Mouse (Mus musculus) right cerebral cortex, postnatal 4 days (tissue): ENCODE data around the gene Rplp0.

ENCODE experiments used
- DNase-seq: peaks from one replicate; pipeline ENCODE4 v3.0.0-alpha.2; 2022

Rplp0 gene

GRCm38 (mm10) chr5:115528128-115528527, 31.1 kb upstream of the Rplp0 start:
- no peak for DNase-seq

DNA sequence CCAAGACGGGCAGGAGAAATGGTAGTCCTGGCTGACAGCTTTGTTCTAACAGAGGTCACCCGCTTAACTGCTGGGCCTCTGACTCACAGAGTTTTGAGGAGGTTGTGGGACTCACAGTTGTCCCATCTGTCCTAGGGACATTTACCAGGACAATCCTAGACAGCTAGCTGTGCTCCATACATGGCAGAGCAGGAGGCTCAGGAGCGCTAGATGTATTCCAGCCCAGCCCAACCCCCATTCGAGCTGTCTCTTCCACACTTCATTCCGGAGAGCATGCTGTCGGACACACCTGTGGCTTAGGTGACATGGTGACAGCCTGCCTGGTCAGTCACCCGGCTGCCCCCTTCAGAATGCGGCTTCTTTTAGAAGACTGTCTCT, 29.9 kb upstream of the Rplp0 start:
- no peak for DNase-seq

DNA sequence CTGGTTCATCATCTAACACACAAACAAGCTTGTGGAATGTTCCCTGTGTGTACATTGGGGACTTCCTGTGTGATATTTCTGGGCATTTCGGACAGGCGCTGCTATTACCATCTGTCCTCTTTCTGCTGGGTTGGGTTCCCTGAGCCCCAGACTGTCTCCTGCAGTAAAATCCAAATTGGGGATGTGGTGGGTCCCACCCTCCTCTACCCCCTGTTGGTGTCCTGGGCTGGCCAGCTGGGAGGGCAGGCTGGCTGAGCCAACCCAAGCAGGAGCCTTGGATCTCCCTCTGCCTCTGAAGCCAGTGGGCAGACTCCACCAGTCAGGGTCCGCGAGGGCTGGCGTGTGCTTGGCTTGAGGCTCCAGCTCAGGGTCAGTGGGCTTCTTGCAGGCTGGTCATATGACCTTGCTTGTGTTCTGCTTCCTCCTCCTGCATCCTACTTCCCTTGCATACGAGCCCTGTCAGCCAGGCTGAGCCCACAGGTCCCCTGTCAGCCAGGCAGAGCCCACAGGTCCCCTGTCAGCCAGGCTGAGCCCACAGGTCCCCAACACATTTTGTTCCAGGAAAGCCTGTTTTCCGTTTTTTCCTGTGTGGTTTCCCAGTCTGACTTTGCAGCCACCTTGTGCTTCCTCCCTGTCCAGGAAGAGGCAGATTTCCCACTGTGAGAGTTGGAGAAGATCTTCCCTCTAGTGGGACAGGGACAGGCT, 29.4 kb upstream of the Rplp0 start:
- DNase-seq: no peak

- no peak for DNase-seq
Observed at GRCm38 (mm10) chr5:115530447-115530809, 28.8 kb upstream of the Rplp0 start.

GRCm38 (mm10) chr5:115531671-115532270, 27.5 kb upstream of the Rplp0 start:
- peak; percentile 48 for DNase-seq

DNA sequence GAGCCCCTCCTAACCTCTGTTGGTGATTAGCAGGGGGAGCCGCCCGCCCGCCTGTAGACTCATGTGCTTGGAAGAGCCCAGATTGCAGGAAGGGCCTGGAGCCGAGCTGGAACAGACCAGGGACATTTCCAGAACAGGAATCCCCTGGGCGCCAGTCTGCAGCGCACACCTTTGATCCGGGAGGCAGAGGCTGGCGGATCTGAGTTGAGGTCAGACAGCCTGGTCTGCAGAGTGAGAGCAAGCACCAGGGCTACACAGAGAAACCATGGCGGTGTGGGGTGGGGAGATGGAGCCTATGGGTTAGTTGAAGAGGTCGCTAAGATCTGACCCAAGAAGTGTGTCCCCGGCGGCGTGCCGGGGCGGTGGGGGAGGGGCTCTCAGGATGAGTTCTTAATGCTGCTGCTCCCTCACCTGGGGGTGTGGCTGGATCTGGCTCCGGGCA, 25.0 kb upstream of the Rplp0 start:
- no peak for DNase-seq

GRCm38 (mm10) chr5:115534856-115535255, 24.4 kb upstream of the Rplp0 start:
- DNase-seq: no peak

DNA sequence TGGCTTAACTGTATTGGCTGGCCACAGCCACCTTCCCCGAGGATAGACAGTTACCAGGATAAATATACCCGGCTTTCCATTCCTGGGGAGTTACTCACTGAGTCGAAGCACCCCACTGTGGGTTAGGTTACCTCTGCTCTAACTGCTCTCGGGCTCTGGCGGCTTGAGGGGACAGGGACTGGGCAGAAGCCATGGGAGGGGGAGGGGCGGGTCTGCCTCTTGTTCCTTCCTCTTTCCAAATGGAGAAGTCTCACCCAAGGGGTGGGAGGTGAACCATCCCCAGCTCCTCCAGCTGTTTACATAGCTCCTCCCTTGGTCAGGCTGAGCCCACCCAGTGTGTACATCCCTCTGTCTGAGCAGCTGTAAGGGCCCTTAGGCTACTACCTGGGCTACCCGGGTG, 23.6 kb upstream of the Rplp0 start:
- DNase-seq: peak; percentile 31

DNA sequence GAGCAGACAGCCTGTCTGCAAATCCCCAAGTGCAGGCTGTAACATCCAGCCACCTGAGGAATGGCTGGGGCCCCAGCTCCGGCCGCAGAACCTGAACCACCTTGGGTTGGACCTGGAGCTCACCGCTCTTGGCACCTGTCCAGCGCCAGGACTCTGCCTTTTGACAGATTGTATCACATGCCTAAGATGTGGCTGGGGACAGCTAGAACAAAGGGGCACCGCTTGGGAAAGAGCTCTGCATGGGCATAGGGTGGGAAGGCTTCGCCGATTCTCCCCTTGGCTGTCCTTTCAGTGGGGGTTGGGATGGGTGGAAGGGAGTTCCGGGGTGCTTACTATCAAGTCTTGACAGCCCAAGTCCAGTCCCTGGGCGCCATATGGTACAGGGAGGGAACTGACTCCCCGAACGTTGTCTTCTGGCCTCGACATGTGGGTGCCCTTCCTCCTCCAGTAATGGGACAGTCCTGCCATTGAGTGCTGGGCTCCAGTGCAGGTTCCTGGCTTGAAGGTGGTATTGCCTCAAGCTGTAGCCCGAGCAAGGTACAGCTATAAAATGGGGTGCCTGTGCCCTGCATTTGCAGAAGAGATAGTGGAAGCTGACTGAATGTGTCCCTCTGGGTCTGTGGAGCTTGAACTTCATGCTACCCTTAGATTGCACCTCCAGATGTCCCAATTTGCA, 21.1 kb upstream of the Rplp0 start:
- no peak for DNase-seq

GRCm38 (mm10) chr5:115538693-115539043, 20.6 kb upstream of the Rplp0 start:
- DNase-seq: peak; percentile 94

DNA sequence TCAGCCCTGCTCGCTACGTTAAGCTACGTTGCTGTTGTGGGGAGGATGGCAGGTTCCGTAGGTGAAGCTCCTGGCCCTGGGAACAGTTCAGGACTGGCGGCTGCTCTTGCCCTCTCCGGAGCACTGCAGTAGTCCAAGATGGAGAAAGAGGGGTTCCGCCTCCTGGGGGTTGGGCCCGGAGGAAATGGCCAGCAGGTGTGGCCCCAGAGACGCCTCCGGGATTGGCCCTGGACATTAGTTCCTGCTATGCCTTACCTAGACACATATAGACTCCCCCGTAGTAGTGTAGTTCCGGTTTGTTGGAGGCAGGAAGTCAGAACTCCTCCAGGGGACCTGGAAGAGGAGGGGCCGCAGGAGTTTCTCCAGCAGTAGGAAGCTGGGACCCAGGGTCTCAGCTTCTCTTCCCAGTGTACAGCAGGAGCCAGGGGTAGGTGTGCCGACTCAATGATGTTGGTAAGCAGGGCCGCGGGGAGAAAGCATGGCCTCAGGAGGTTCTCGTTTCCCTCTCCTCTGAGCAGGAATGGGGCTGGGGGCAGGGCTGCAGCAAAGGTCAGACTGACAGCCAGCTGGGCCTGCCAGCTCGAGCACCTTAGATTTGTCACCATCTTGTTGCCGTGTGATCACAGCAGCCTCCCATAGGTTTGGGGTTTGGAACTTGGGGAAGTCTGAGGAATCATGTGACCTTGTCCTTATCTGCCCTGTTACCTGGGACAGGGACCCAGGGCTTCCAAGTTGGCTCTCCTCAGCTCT, 16.5 kb upstream of the Rplp0 start:
- DNase-seq: no peak

DNA sequence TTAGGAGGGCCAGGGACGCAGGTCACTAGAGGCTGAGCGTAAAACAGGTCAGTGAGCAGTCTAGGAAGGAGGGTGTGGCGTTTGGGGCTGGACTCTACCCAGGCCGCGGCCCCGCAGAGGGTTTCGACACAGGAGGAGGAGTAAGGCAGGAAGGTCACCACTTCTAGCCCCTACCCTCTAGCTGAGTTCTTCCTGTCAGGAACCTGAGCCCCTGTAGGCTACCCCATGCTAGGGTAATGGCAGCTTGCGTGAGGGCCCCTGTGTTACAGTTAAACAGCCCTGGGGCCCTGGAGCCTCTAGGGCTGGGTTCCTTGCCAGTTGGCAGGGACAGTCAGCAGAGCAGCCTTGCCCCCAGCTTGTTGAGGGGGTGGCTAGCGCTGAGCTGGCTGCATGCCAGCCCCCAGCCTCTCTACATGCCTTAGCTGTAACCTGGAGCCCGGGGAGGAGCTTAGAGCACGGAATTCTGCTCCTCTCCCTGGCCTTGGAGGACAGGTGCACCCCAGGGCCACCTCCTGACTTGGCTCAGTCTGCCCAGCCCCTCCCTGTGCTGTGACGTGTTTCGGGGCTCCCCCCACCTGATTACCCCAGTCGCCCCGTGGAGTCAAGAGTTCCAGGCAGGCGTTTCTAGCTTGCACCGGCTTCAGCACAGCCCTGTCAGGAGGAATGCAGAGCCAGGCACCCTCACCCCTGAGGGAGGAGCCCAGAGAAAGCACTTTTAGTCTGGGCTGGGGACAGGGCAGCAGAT, 15.6 kb upstream of the Rplp0 start:
- peak; percentile 55 for DNase-seq

DNA sequence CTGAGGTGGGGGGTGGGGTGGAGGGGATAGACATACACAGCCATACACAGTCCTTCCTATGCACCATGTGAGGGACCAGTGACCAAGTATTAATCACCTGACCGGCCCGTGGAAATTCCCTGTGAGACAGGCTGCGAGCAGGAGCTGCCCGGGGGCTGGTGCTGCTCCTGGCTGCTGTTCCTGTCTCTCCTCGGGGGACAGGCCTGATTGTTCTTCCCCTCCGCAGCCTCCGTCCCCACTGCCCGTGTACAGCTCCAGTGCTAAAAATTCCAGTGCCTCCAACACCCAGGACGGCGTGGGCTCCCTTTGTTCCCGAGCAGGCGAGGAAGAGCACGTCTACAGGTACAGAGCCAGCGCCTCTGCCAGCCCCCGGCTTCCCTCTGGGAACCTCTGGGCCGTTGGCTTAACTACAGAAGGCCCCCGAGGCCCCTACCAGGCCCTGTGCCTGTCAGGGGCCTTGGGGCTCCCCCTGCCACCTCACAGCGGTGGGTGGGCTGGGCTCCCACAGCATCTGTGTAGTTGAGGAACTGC, 14.5 kb upstream of the Rplp0 start:
- no peak for DNase-seq

DNA sequence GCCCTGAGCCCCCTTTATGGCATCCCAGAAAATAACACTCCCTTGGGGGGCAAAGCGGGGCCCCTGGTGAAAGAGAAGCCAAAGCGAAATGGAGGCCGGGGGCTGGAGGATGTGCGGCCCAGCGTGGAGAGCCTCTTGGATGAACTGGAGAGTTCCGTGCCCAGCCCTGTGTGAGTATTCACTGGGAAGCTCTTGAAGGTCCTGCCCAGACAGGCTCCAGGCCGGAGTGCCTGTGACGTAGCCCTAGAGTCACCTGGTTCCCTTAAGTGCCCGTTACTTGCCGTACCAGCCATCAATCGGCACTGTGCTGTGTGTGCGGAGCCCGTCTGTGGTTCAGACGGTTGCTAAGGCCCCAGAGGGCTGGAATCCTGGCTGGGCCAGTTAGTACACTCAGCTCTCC, 13.6 kb upstream of the Rplp0 start:
- no peak for DNase-seq

DNA sequence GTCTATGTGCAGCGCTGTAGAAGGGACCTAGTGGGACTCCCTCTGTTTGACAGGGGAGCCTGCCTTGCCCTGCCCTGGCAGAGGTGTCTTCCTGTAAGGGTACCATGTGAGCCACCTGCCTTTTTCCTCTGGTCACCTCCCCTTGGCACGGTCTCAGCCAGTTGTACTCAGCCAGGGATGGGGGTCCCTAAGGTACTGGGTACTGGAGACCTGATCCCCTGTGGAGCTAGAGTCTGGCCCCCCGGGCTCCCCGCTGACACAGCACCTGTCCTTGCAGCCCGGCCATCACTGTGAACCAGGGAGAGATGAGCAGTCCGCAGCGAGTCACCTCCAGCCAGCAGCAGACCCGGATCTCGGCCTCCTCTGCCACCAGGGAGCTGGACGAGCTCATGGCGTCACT, 12.7 kb upstream of the Rplp0 start:
- no peak for DNase-seq

DNA sequence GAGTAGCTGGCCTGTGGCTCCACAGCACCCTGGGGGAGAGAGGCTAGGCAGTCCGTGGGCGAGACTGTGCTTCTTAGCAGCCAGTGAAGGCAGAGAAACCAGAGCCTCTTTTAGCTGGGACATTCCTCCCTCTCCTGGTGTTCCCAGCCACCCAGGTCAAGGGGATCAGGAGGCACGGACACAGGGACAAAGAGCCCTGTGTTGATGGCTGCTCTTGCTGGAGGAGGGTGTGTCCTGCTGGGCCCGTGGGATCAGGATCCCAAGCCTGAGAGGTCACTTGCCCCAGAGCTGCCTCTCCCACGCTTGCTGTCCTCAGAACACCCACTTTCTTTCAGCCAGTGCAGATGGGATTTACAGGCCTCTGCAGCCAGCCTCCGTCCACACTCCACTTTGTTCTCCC, 12.3 kb upstream of the Rplp0 start:
- DNase-seq: no peak

- DNase-seq: no peak
Observed at GRCm38 (mm10) chr5:115547421-115547820, 11.8 kb upstream of the Rplp0 start.

- no peak for DNase-seq
Observed at GRCm38 (mm10) chr5:115548501-115549285, 10.6 kb upstream of the Rplp0 start.

DNA sequence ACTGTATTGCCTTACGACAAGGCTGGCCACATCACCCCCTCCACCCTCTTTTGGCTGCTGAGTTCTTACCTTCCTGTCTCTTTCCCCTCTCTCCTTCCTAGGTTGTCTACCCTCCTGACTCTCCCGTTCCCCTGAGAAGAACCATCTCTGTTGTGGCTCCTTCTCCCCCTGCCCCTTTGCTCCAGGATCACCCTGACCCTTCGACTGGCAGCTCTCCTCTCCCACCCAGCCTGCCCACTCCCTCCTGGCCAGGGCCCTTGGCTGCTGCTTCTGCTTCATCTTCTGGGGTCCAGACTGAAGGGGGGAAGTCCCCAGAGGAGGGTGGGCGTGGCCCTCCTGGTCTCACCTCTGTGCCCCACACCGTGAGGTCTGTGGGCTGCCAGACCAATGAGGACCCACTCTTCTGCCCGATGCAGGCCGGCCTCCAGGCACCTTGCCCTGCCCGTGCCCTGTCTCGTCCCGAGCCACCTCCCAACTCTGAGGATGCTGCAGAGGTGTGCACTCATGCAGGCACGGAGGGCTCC, 8.7 kb upstream of the Rplp0 start:
- DNase-seq: no peak

DNA sequence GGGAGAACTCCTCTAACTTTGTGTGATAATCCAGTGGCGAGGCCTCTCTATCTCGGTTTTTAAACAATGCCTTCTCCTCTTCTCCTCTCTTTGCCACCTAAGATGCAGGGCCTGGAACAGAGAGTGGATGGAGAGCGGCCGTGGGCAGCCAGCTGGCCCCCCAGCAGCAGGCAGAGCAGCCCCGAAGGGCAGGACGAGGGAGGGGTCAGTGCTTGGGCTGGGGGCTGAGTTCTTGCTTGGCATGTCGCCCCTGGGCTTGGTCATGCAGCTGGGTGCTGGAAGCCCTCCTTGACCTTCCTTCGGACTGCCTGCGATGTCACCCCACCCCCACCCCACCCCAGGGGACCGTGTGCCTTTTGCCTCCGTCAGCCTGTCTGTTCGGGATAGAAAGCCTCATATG, 7.9 kb upstream of the Rplp0 start:
- DNase-seq: no peak

DNA sequence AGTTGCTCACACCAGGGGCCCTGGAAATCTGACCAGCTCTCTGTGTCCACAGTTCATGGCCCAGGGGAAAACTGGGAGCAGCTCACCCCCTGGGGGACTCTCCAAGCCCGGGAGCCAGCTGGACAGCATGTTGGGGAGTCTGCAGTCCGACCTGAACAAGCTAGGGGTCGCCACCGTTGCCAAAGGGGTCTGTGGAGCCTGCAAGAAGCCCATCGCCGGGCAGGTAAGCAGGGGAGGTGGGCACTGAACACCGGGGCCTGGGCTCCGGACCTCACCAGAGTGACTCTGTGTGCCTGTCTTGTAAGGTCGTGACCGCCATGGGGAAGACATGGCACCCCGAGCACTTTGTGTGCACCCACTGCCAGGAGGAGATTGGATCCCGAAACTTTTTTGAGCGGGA, 7.5 kb upstream of the Rplp0 start:
- DNase-seq: no peak
